Mouse (Mus musculus) layer of hippocampus, adult 2 months (tissue): ENCODE data around the gene Slc22a13. TPM values are rescaled to one million over a fixed set of nuclear protein-coding genes. Genes with fewer than 3 reads are reported as not detected.

Source experiments
- DNase-seq, 2 experiments: peaks; one replicate each; pipeline ENCODE4 v3.0.0; 2022; ENCODE audit warnings: low spot score in 2 of 2
- H3K27ac ChIP-seq: fragments of 200-600 bp; 2 replicates; pipeline ENCODE4 v1.8.1; 2022
- H3K4me3 ChIP-seq: fragments of 200-600 bp; 2 replicates; pipeline ENCODE4 v1.8.1; 2022; ENCODE audit warnings: mild to moderate bottlenecking
- CTCF ChIP-seq: fragments of 200-600 bp; conservative IDR thresholded peaks from 2 replicates; pipeline ENCODE4 v1.8.1; 2022; ENCODE audit warnings: antibody characterized with exemption, mild to moderate bottlenecking, moderate library complexity
- total RNA-seq, 2 experiments: library from RNA; stranded (reverse); gene quantifications; 2 replicates each; pipeline ENCODE4 v1.2.3; 2021

Slc22a13 gene
- total RNA-seq, 2 experiments from 2014 or later, result not detected

GRCm38 (mm10) chr9:119144696-119145095, 64.2 kb downstream of the Slc22a13 start:
- DNase-seq, result no peak

GRCm38 (mm10) chr9:119143372-119143771, 65.5 kb downstream of the Slc22a13 start:
- no peak for TF ChIP-seq CTCF
- H3K27ac ChIP-seq, result no peak overlapping the region
- H3K4me3 ChIP-seq, result no peak overlapping the region
- no peak for DNase-seq

More at GRCm38 (mm10) chr9:119144696-119145095, 64.2 kb downstream of the Slc22a13 start:
- H3K4me3 ChIP-seq, result no peak overlapping the region
- no peak for TF ChIP-seq CTCF
- H3K27ac ChIP-seq, result no peak overlapping the region

Other genes with a start within 250 kb of the Slc22a13 start
- gene Vill, start 156.3 kb downstream of the Slc22a13 start, total RNA-seq, result under 1 TPM; 0.54 to 0.71 TPM
- 10 to 100 TPM; 10.7 to 11.7 TPM for gene Plcd1, start 115.6 kb downstream of the Slc22a13 start, total RNA-seq
- gene Dlec1, start 106.6 kb downstream of the Slc22a13 start, total RNA-seq, result 1 to 10 TPM; 3.0 to 3.3 TPM
- 1 to 10 TPM; 1.6 TPM for gene Acaa1b, start 52.0 kb downstream of the Slc22a13 start, total RNA-seq
- gene Gm47289, start 49.9 kb downstream of the Slc22a13 start, total RNA-seq, result not detected
- gene Oxsr1, start 113.3 kb upstream of the Slc22a13 start, total RNA-seq, result 10 to 100 TPM; 30.2 to 31.2 TPM
- 10 to 100 TPM; 77.9 to 83.1 TPM for gene Acaa1a, start 130.6 kb upstream of the Slc22a13 start, total RNA-seq
- gene Myd88, start 132.3 kb upstream of the Slc22a13 start, total RNA-seq, result 1 to 10 TPM; 5.4 to 5.7 TPM
- 1 to 10 TPM; 4.9 to 5.1 TPM for gene Xylb, start 148.3 kb upstream of the Slc22a13 start, total RNA-seq
- not detected for gene Slc22a14, start 156.5 kb upstream of the Slc22a13 start, total RNA-seq
- gene Acvr2b, start 193.0 kb upstream of the Slc22a13 start, total RNA-seq, result 10 to 100 TPM; 13.9 to 14.8 TPM
- gene Exog, start 235.8 kb upstream of the Slc22a13 start, total RNA-seq, result 10 to 100 TPM; 17.1 to 19.1 TPM